Mouse (Mus musculus) gonadal fat pad, adult 2 months (tissue): ENCODE measurements around the gene Tbc1d20. TPM values are rescaled to one million over a fixed set of nuclear protein-coding genes. Genes with fewer than 3 reads are reported as not detected.
"Not testable (repeated sequence)": the region's sequence is repeated elsewhere in the genome, so short reads cannot be mapped to it uniquely, and the experiment has no call there.

Experiments used
- DNase-seq: peaks from one replicate; pipeline ENCODE4 v3.0.0-alpha.2; 2012; ENCODE audit warnings: low read depth
- polyA plus RNA-seq: library from polyadenylated mRNA; depleted of rRNA; stranded (reverse); fragments of >200 nt; gene quantifications from 2 replicates; pipeline ENCODE4 v1.2.3, GENCODE M21; 2012; rRNA removed

Gene Tbc1d20
- polyA plus RNA-seq, result 82.0 and 93.5 TPM in 2 replicates

DNA sequence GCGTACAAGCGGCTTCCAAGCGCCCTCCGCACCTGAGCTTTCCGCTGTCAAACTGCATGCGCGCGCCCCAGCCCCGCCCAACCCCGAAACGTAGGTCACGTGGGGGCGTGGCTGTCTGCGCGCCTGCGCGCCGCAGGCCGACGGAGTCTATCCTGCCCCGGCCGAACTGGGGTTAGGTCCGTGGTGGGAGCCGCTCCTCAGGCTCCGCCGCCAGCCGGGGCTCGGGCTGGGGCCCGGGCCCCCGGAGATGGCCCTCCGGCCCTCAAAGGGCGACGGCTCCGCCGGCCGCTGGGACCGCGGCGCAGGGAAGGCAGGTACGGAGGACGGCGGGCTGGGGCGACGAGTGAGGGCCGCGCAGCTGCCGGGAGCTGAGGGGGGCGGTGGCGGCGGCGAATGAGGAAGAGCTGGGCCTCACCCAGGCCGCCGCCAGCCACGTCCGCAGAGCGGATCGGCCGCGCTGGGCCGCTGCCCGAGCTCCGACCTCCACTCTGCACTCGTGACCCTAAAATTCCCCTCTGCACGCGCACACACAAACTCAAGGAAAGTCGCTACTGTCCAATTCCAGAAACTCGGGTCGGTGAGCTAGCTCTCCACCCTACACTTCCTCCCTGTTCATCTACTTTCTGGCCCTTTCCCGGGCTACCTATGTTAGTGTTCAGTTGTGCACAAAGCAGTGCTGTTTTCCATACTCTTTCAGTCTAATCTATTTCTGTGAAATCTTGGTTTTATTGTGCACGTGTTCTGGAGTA, at the start of gene Tbc1d20:
Gene Tbc1d20 (plus strand): TSS at position 102 of the 749 bp plus-strand sequence.
- DNase-seq, result no peak

DNA sequence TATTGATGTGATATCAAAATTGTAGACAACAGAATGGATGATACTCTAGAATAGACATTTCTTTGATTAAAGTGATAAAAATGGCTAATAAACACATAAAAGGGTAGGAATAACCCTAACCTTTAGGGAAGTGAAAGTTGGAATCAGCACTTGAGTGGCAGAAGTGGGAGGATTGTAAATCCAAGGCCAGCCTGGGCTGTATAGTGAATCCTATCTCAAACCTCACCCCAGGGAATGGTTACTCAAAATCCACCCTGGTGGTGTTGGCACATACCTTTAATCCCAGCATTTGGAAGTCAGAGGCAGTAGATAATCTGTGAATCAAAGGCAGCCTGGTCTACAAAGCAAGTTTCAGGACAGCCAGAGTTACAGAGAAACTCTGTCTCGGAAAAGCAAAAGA, 46.4 kb upstream of the Tbc1d20 start:
- DNase-seq, result no peak

DNA sequence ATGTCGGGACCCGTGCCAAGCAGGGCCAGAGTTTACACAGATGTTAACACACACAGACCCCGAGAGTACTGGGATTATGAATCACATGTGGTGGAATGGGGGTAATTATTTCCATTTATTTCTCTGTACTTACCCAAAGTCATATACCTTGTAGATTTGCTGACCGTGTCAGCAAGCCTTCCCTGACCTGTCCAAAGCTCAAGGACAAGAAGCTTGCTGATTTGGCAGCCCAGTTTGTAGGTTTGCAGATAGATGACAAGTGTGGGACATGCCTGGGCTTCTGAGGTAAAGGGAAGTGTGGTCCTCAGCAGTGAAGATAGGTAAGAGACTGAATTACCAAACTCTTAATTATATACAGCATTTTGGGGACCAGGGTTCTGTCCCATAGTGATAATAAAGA, 43.1 kb upstream of the Tbc1d20 start:
- no peak for DNase-seq

DNA sequence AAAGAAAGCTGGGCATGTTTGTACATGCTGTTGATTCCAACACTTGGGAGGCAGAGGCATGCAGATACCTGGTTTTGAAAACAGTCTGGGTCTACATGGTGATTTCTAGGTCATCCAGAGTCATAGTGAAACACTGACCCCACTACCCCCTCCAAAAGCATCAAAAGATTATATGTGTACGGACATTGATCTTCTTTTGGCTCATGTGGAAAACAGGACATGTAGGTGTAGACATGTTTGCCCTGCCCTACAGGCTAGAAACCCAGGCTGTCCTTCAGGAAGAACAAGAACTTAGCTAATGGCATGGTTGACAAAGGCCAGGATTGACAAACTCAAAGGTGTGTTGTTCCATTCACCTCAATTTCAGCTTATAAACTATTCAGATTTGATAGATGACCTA, 33.9 kb upstream of the Tbc1d20 start:
- DNase-seq, result peak; percentile 69

DNA sequence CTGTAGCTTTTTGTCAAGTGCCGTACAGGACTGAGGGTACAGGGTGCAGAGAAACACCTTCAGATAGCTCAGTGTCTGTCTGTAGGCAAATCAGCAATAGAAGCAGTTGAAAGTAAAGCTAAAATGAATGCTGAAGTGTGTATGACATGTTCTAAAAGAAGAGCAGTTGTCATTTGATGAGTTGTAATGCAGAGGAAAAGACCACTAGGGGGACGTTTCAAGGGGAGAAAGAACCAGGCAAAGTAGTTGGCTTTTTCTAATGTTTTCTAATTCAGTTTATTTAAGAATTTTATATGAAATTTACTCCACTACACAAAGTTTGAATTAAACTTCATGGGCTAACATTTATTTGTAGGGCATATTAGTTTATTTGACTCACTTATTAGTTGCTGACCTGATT, 20.0 kb upstream of the Tbc1d20 start:
- no peak for DNase-seq

DNA sequence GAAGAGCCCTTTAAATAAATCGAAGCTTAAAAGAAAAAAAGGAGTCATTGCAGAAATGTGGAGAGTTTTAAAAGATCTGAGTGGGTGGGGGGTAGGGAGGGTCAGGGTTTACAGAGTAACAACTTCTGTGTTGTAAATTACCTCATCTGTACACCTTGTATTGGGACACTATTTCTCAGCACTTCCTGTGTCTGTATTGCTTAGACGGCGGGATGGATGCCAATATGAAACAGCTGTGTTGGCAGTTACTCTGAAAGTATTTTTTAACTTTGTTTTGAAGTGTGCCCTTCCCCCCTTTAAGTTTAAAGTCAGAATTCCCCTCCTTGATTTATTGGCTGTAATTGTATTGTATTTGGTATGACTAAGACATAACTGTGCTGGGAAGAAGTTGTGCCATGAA, 12.2 kb upstream of the Tbc1d20 start:
- no peak for DNase-seq

DNA sequence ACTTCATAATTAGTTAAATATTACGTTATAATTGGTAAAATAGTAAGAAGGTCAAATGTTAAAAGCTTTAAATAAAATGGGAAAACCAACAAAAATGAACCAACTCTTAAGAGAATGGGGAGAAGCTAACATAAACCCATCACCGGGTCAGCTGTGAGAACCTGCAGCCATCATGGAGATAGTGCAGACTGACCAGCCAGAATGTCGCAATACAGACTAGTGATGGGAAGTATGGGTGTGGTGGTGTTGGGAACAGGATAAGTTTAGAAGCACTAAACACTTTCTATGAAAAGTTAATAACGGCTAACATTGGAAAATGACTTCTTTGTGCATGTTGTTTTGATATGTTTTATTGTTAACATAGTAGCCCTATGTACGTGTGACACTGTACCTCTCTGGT, 6.1 kb upstream of the Tbc1d20 start:
- DNase-seq, result no peak

DNA sequence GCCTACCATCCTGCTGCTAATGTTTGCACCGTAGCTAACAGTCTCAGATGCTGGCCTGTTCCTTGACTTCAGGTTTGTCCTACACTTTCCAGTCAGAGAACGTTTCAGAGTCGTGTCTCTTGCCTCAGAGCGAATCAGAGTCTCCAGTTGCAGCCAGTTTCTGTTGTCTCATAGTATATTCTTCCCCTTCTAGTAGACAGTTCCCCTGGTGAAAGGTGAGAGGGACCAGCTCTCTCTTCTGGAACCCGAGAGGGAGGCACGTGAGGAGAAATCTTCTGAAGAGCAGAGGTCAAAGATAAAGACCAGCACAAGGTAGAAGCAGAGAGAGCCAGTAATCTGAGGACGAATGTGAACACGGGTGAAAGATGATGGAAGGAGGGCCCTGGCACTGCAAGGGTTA, 5.6 kb upstream of the Tbc1d20 start:
- DNase-seq, result no peak

DNA sequence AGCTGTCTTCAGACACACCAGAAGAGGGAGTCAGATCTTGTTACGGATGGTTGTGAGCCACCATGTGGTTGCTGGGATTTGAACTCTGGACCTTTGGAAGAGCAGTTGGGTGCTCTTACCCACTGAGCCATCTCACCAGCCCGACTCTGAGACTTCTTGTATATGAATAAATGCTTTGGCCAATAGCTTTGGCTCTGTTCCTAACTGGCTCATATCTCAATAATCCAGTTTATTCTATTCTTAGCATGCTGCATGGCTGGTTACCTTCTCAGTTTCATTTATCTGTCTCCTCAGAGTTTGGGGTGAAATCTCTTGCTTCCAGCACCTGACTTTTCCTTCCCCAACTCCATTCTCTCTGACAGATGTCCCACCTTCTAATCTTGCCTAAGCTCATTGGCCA, 4.0 kb upstream of the Tbc1d20 start:
- not testable (repeated sequence) for DNase-seq

DNA sequence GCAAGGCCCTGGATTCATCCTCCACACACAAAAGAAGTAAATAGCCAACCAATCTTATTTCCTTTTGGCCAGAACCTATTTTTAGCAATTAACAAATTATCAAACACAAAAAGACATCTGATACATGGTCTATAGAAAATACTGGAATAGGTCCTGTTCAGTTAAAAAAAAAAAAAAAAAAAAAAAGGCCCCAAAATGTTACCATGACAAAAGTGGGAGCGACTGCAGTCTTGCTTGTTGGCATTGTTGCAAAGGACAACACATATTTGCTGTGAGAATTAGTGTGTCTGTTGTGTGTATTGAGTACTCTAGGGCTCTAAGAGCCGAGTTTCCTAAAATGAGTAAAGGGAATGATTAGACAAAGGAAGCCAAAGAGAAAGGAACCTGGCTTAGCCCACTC, 1.2 kb upstream of the Tbc1d20 start:
- DNase-seq, result no peak

DNA sequence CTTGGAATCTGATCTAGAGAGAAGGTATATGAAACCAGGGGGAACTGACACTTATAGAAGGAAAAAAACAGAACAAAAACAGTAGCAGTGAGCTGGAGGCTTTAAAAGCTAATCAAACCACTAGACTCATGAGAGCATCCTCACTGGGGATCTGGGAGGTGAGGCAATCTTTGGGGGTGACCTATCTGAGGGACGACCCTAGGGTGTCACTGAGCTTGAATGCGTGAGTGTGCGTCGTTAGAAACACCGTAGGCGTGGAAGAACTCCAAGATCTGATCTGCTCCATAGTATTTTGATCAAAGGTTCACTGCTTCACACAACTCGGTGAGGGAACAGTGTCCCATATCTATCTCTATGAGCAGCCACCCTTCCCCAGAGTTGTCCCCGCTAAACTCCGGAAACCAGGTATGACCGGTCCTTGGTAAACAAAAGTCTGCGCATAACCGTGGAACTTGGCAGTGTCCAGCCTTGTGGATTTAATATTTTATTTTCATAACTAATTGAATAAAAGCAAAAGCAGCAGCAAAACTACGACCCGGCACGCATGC, 375 bp upstream of the Tbc1d20 start:
- no peak for DNase-seq

DNA sequence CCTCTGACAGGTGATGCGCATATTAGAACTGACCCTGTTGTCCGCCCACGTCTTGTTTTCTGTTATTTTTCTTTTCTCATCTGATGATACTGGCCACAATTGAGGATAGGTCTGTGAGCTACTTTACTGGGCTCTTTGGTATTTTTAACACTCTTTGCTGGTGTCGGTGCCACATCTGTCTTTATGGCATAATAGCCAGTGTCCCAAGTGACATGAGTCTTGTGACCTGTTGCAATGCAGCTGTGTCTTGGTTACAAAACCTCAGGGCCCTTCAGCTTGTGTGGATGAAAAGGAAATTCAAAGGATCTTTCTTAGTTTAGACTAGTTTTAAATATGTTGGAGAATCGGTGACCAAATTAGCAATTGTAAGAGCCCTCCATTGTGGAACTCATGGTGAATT, 913 bp downstream of the Tbc1d20 start:
- DNase-seq, result no peak

DNA sequence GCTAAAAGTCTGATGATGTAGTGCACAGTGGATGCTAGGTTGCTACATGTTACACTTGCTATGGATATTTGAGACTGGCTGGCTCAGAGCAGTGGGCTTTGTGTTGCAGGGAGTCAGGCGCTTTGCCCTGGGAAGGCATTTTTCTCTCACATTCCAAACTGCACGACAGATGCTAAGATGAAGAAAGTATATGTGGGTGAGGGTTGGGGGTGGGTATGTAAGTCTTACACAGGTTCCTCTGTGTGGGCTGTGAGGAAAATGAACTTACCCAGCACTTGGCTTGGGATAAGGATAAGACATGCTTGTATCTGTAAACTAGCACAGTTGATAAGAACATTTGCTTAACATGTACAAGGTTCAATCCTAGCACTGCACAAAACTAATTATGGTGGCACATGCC, 9.2 kb downstream of the Tbc1d20 start:
- DNase-seq, result no peak

DNA sequence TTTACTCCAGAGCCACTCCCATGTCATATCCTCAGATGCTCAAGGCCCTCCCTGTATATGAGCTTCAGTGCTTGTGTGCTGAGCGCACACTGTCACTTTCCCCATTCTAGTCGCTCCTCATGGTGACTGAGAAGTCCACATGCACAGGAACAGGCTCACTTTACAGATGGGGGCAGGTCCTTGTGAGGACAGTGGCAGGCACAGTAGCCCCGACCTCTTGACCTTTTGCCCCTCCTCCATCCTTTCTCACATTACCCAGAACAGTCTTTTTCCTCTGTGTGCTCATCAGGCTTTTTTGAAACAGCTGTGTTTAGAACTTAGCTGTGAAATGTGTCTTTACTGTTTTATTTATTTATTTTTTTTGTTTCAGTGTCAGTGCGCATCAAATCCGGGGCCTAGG, 10.2 kb downstream of the Tbc1d20 start:
- DNase-seq, result no peak

DNA sequence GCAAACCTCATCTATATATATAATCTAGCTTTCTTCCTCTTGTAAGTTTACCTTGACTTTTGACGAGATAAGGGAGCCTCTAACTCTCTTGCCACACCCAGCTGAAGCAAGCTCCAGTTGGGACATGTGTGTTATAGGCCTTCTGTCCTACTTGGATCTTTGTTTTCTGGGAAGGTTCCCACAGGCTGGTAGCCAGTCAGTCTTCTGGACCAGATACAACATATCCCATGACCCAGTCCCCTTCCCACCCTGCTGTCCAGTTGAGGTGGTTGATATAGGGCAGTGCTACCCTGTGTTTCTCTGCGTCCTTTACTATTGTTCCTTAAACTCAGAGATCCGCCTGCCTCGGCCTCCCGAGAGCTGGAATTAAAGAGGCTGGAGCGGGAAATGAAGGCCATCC, 11.9 kb downstream of the Tbc1d20 start:
- no peak for DNase-seq

DNA sequence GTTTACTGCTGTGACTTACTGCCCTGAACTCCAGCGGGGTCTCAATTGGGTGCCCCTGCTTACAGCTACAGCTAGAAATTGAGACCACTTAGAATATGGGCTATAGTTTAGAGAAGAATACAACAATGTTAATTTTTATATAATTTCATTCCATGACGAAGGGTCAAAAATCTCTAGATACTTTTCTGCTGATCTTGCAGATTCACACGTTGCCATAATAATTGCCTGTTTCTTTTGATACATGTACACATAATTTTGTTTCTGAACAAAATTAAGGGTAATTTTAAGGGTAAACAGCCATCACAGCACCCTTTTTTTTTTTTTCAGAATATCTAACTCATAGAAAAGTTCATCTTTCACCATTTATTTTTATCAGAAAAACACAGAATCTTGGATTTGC, 13.6 kb downstream of the Tbc1d20 start:
- DNase-seq, result no peak

DNA sequence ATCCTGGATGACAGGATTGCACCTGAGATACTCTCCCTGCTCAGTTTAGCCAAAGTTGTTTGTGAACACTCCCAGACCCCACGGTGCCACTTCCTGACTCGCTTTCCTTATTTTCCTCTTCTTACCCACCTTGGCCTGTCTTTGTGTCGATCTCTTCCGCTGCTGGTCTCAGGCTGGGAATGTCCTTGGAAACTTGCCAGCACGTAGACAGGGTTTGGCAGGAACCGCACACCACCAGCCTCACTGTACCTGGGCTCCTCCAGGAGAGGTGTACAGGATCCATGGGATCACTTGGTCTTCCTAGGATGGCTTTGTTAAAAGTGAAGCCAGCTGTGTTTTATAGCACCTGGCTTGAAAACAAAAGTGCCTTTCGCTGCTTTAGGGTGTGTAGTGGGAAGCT, 19.4 kb downstream of the Tbc1d20 start:
- no peak for DNase-seq

DNA sequence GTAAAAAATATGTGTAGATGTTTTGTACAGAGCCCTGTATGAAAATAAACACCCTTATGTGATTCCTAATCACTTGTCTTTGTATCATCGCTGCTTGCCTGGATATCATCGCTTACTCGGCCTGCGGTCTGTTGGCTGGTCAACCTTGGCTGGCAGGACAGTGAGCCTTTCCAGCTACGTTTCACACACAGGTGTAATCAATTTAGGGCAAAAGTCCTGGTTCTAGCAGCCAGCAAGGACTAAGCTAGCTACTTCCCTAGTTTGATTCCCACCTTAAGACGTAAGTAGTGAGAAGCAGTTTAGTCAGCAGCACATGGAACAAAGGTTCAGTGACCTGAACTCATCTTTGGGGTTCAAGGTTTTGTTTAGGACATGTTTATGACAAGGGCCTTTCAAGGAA, 20.3 kb downstream of the Tbc1d20 start:
- no peak for DNase-seq

DNA sequence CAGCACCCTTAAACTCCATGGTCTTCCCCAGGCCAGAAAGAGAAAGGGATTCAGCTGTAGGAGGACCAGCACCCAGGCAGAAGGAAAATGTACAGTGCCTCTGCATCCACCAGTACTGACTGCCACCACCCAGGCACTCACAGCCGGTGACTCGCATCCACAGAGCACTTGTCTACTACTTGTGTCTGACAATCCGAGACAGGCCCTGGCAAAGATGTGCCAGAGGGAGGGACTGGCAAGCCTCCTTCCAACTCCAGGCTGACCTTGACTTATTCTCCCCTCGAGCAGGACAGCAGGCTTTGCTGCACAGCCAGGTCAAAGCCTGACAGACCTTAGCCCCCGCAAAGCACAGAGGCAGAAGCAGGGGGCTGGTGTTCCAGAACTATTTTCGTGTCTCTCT, 23.4 kb downstream of the Tbc1d20 start:
- no peak for DNase-seq

DNA sequence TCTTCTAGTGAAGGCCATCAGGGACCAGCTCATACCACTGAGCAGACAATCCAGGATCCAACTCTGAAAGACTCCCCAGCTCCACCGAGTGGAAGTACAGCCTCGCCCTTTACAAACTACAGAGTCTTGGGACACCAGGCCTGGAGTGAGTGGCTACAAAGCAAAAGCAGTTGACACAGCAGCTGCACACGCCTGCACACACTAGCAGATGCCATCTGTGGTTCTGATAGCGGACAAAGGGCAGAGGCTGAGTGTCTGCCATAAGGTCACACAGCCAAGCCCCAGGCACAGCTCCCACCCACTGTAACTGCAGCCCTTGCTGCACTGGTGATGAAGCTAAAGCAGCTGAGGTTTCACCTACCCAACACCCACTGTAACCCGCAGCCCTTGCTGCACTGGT, 27.9 kb downstream of the Tbc1d20 start:
- no peak for DNase-seq

DNA sequence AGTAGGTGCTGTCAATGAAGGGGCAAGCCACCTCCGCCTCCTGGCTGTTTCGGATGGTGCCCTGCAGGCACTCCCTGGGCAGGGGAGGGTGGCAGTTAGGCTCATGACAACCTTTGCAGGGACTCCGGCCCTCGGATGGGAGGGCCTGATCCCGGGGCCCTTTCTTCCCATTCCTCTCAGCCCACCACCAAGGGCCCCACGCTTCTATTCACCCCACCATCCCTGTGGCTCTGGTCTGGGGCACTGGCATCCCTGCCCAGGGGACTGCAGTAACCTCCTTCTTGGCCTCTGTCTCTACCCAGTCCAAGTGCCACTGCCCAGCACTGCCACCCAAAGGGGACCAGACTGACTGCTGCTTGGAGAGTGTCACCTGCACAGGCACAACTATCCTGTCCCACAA, 28.6 kb downstream of the Tbc1d20 start:
- DNase-seq, result no peak

DNA sequence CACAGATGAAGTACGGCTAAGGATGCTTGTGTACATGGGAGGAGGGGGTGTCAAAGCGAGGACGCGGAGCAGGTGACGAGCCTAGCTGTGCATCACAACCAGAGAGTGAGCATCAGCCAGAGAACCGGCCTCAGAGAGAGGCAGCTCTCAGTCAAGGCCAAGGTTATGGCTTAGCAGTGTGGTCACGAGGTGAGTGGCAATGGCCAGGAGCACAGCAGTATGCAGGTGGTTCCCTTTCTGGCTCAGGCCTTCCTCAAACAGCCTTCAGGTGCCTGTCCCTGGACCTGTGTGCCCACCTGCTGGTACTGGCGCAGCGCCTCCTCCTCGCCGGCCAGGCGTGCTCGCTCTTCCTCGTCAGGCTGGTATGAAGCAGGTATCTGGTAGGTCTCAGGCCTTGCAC, 30.3 kb downstream of the Tbc1d20 start:
- DNase-seq, result no peak

DNA sequence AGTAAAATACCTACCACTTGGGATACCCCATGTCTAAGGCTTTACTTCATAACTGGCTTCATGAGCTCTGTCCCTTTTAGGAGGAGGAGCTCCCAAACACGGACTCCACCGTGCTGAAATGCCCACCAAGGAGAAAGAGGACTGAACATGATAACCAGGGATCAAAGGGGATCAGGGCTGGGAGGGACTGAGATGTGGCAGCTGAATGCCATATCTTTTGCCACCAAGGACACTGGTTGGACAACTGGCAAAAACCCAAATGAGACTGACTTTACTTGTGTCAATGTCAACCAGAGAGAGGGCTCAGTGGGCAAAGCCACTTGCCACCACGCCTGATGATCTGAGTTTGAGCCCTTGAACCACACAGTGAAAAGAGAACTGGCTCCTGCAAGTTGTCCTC, 31.2 kb downstream of the Tbc1d20 start:
- DNase-seq, result no peak

DNA sequence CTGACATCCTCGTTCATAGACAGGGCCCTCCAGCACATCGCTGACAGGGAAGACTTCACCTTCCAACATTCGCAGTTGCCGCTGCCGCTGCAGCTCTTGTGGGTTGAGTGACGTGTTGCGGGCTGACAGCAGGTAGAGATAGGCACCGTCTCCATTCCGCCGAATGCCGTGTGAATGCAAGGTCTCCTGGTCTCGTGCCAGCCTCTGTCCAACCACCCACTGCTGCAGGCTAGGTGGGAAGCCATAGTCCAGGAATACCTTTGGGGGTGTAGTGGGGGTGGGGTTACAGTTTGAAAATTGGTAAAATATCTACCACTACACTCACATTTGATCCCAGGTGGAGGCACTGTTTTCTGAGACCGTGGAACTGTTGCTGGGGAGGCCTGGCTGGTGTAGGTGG, 32.5 kb downstream of the Tbc1d20 start:
- DNase-seq, result no peak
